Mouse (Mus musculus) T-cell, adult 2 months (primary cell): ENCODE measurements at regions not wholly inside any gene's neighbourhood (a gene's known extent, or its start where the extent isn't known, plus 50 kb on each side); places are given as distances from the start of the nearest gene placed in this dataset.

Source experiments
- DNase-seq: peaks from one replicate; pipeline ENCODE4 v3.0.0; 2022; ENCODE audit warnings: low spot score

GRCm38 (mm10) chr14:64580086-64580485, 476.0 kb downstream of the Prss52 start:
- DNase-seq, result no peak

- DNase-seq, result no peak
These were observed 476.8 kb downstream of the Prss52 start for GRCm38 (mm10) chr14:64580862-64581261.

GRCm38 (mm10) chr14:64581705-64582104, 477.6 kb downstream of the Prss52 start:
- no peak for DNase-seq

- no peak for DNase-seq
These were observed 478.7 kb downstream of the Prss52 start for GRCm38 (mm10) chr14:64582822-64583221.

- DNase-seq, result no peak
These were observed 480.1 kb downstream of the Prss52 start for GRCm38 (mm10) chr14:64584221-64584620.

- no peak for DNase-seq
These were observed 481.0 kb downstream of the Prss52 start for GRCm38 (mm10) chr14:64585081-64585470.

- no peak for DNase-seq
These were observed 481.5 kb downstream of the Prss52 start for GRCm38 (mm10) chr14:64585471-64586192.

- no peak for DNase-seq
These were observed 482.3 kb downstream of the Prss52 start for GRCm38 (mm10) chr14:64586386-64586859.

GRCm38 (mm10) chr14:64586860-64587698, 483.0 kb downstream of the Prss52 start:
- DNase-seq, result peak; percentile 4

GRCm38 (mm10) chr14:64587699-64588434, 483.8 kb downstream of the Prss52 start:
- DNase-seq, result no peak

- DNase-seq, result no peak
These were observed 484.5 kb downstream of the Prss52 start for GRCm38 (mm10) chr14:64588561-64588960.

GRCm38 (mm10) chr14:64589126-64589525, 485.0 kb downstream of the Prss52 start:
- no peak for DNase-seq

- DNase-seq, result no peak
These were observed 485.8 kb downstream of the Prss52 start for GRCm38 (mm10) chr14:64589571-64590547.

- no peak for DNase-seq
These were observed 486.5 kb downstream of the Prss52 start for GRCm38 (mm10) chr14:64590611-64591010.

GRCm38 (mm10) chr14:64591091-64591976, 487.2 kb downstream of the Prss52 start:
- no peak for DNase-seq

- DNase-seq, result no peak
These were observed 488.1 kb downstream of the Prss52 start for GRCm38 (mm10) chr14:64592176-64592575.

- no peak for DNase-seq
These were observed 488.7 kb downstream of the Prss52 start for GRCm38 (mm10) chr14:64592706-64593320.

GRCm38 (mm10) chr14:64593564-64593963, 489.5 kb downstream of the Prss52 start:
- DNase-seq, result no peak

GRCm38 (mm10) chr14:64594021-64594561, 490.0 kb downstream of the Prss52 start:
- DNase-seq, result no peak
